Mouse (Mus musculus) neural tube, embryonic 12.5 days (tissue): ENCODE results near the gene Gm49322. TPM values are rescaled to one million over a fixed set of nuclear protein-coding genes. Genes with fewer than 3 reads are reported as not detected.

Experiments
- ATAC-seq: fragments of 200-750 bp; cut with Nextera tagmentation; 2 replicates; pipeline ENCODE4 v1.8.0; 2017; ENCODE audit warnings: low read depth, mild to moderate bottlenecking, moderate TSS enrichment, moderate library complexity; ENCODE audit not compliant: low FRiP score
- H3K27ac ChIP-seq: fragments of 300-500 bp; sonication (generic); 2 replicates; pipeline ENCODE4 v1.5.1; 2016
- H3K27me3 ChIP-seq: fragments of 300-500 bp; sonication (generic); replicated peaks from 2 replicates; pipeline ENCODE4 v1.6.1; 2016; ENCODE audit warnings: mild to moderate bottlenecking
- H3K36me3 ChIP-seq: fragments of 300-500 bp; sonication (generic); 2 replicates; pipeline ENCODE4 v1.6.1; 2016; ENCODE audit warnings: mild to moderate bottlenecking
- H3K4me1 ChIP-seq: fragments of 300-500 bp; sonication (generic); 2 replicates; pipeline ENCODE4 v1.6.1; 2016
- H3K4me2 ChIP-seq: fragments of 300-500 bp; sonication (generic); replicated peaks from 2 replicates; pipeline ENCODE4 v1.6.1; 2016; ENCODE audit warnings: mild to moderate bottlenecking
- H3K4me3 ChIP-seq: fragments of 300-500 bp; sonication (generic); 2 replicates; pipeline ENCODE4 v1.5.1; 2016
- H3K9ac ChIP-seq: fragments of 300-500 bp; sonication (generic); 2 replicates; pipeline ENCODE4 v1.6.1; 2016; ENCODE audit warnings: mild to moderate bottlenecking
- H3K9me3 ChIP-seq: fragments of 300-500 bp; sonication (generic); 2 replicates; pipeline ENCODE4 v1.6.1; 2016; ENCODE audit warnings: mild to moderate bottlenecking
- WGBS: fragments of 180-500 bp; shearing (Covaris S2); methylation state at CpG from one replicate; pipeline ENCODE4 v1.1.7; 2016; 5-methylcytosine and 5-hydroxymethylcytosine counted together
- polyA plus RNA-seq: library from polyadenylated mRNA; unstranded; fragments of >200 nt; fragmentation: Nextera tagmentation; extraction: Ambion mirVana; gene quantifications from 2 replicates; pipeline ENCODE4 v1.2.1, GENCODE M21; 2016

Gene Gm49322
- polyA plus RNA-seq, 1 experiment from 2014 or later = 6.0 TPM

DNA sequence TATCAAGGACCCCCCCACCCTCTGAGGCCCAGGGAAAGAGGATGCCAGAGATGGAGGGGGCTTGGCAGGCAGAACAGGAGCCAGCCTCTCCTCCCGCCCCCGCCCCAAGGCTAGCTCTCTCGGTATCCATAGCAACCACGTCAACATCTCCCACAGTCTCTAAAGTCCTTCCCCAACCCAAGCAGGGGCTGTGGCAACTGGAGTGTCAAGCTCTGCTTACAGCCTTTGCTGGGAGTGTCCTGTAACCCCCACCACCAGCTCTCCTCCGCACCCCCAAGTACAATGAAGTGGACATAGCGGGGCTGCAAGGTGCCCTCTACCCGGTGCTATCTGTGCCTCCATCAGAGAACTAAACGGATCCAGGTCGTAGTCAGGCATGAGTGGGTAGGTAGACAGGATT is 31.9 kb upstream of the Gm49322 start:
- H3K27ac ChIP-seq = no peak overlapping the region
- WGBS = 59% methylated on average over 9 of the region's 9 CpGs
- no peak overlapping the region for H3K4me3 ChIP-seq
- peaks cover 63% of the 10 kb centered on the region for H3K4me1 ChIP-seq
- no peaks in the 10 kb centered on the region for H3K27me3 ChIP-seq
- no peak for ATAC-seq
- H3K4me2 ChIP-seq = 0 out of 2 replicates have a peak overlapping the region, but pooled peaks have one; percentile 10
- peaks cover 1% of the 10 kb centered on the region; the same call in 1 of the 2 replicates for H3K36me3 ChIP-seq
- H3K9me3 ChIP-seq = no peaks in the 10 kb centered on the region
- 0 out of 2 replicates have a peak overlapping the region, but pooled peaks have one; percentile 13 for H3K9ac ChIP-seq

DNA sequence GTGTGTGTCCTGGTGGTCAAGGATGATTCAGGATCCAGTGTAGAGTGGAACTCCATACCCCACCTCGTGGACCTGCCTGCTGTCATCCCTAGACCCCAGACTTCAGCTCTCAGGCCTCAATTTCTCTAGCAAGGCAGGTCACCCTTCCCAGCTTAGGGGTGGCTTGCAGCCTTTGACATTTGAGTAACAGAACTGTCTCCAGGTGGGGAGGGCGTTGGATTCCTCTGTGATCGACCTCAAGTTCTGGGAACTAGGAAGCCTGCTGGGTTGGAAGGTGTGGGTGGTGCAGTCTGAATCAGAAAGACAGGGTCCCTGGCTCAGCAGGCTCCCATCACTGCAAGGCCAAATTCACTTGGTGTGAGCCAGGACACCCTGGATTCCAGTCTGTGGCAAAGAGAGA is 30.9 kb upstream of the Gm49322 start:
- no peak for ATAC-seq
- Histone ChIP-seq H3K4me2 (peak overlapping the region; percentile 97), H3K9ac (no peak overlapping the region), H3K9me3 (no peaks in the 10 kb centered on the region), H3K4me1 (peaks cover 68% of the 10 kb centered on the region), H3K4me3 (no peak overlapping the region), H3K27me3 (no peaks in the 10 kb centered on the region), H3K36me3 (no peaks in the 10 kb centered on the region), H3K27ac (no peak overlapping the region)
- 80% methylated on average over 3 of the region's 3 CpGs for WGBS

DNA sequence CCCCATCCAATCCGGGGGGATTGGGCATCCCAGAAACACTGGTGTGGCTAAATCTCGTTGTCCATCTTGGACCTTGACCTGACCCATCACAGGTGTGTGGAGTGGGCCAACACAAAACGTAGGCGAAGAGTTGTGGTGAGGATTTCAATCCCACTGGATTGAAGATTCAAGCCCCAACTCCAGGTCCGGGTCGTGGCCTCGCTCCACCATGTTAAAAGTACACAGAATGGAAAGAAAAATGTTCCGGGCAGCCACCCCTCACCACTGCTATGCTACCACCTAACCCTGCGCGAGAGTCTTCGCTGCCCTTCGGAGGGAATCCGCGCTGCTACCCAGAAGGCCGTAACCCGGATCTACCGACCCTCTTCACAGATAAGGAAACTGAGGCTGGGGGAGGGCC is 29.9 kb upstream of the Gm49322 start:
- 15% methylated on average over 17 of the region's 17 CpGs for WGBS
- Histone ChIP-seq H3K4me2 (peak overlapping the region; percentile 97), H3K4me1 (peaks cover 65% of the 10 kb centered on the region), H3K27me3 (no peaks in the 10 kb centered on the region), H3K9me3 (no peaks in the 10 kb centered on the region), H3K27ac (no peak overlapping the region), H3K4me3 (peak overlapping the region; percentile 78), H3K36me3 (no peaks in the 10 kb centered on the region), H3K9ac (peak overlapping the region; percentile 85)
- ATAC-seq = no peak

DNA sequence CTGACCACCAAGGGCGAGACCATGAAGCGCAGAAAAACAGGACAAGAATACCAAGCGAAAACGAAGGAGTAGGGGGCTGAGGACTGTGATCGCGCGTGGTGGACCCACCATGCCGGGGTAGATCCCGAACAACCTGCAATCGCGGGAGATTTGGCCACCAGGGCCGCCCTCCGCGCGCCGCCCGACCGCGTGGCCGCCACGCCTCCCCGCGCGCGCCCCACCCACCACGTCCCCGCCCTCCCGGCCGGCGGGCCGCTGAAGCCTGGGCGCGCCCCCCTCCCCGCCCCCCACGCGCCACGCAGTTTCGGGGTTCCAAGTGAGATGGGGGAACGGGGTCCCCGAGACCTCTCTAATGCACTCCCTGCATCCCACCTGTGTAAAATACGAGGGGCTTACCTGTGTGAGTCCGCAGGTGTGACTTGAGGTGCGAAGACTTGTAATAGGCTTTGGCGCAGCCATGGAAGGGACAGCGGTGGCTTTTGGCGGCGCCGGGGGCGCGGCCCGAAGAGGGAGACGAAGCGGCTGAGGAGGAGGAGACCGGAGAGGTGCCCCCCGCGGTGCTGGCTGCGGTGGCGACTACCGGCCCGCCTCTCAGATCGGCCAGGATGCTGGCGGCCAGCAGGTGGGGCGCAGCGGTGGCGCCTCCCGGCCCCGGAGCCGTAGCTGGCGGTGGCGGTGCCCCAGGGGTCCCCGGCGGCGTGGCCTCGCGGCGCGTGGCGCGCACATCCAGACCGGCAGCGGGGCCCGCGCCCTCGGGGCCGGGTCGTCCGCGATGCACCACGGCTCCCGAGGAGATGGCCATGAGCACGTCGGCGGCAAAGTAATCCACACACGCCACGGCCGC is 29.2 kb upstream of the Gm49322 start:
- Histone ChIP-seq H3K4me1 (peaks cover 58% of the 10 kb centered on the region), H3K27me3 (no peaks in the 10 kb centered on the region), H3K36me3 (no peaks in the 10 kb centered on the region), H3K9me3 (no peaks in the 10 kb centered on the region), H3K27ac (peak overlapping the region; percentile 68), H3K4me3 (peak overlapping the region; percentile 78), H3K9ac (peak overlapping the region; percentile 85), H3K4me2 (peak overlapping the region; percentile 97)
- ATAC-seq = peak; percentile 11; the same call in 1 of the 2 replicates
- under 1% methylated on average over 93 of the region's 96 CpGs for WGBS

DNA sequence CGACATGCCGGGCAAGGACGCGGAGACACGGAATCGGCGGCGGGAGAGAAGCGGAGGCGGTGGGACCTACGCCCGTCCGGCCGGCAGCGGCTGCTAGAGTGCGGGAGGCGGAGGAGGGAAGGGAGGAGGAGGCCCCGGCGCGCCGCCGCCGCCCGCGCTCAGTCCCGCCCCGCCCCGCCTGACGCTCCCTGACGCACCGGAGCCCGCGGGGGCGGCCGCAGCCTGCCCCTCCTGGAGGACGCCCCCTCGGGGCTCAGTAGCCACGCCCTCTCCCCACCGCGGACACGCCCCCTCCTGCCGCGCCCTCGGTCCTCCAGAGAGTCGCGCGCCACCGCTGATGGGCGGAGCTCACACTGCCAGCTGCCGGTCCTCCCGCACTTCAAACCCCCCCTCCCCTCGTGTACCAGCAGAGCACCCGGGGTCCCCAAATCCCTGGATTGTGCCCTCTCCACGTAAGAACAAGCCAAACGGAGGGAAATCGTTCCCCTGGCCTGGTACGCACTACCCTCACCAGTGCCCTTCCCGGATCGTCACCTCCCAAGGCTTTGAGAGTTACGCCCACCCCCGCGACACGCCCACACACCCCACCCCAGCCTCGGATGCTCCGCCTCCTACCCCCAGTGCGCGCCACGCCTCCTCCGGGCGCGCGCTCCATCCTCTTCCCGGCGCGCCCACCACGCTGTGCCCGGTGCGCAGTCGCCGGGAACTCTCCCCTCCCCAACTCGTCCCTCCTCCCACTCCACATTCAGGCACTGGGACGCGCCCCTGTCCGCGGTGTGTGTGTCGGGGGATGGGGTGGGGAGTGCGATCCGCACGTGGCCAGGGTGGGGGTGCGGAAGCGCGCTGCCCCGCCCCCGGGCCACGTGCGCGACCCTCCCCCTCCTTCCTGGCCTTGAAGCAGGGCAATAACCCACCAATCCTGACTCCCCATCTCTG is 28.4 kb upstream of the Gm49322 start, which contains the start of gene Klf16:
Klf16 (minus strand) TSS at position 127 of the 936 bp plus-strand sequence.
- Histone ChIP-seq H3K4me3 (peak within 1 kb of the TSS; percentile 78), H3K9ac (peak within 1 kb of the TSS; percentile 85), H3K4me1 (peaks cover 53% of the 10 kb centered on the region), H3K4me2 (peak within 1 kb of the TSS; percentile 97), H3K9me3 (no peaks in the 10 kb centered on the region), H3K27ac (peak within 1 kb of the TSS; percentile 68), H3K36me3 (peaks cover 2% of the 10 kb centered on the region; the same call in 1 of the 2 replicates), H3K27me3 (no peaks in the 10 kb centered on the region)
- WGBS = under 1% methylated on average over 81 of the region's 97 CpGs
- peak; percentile 75 for ATAC-seq

DNA sequence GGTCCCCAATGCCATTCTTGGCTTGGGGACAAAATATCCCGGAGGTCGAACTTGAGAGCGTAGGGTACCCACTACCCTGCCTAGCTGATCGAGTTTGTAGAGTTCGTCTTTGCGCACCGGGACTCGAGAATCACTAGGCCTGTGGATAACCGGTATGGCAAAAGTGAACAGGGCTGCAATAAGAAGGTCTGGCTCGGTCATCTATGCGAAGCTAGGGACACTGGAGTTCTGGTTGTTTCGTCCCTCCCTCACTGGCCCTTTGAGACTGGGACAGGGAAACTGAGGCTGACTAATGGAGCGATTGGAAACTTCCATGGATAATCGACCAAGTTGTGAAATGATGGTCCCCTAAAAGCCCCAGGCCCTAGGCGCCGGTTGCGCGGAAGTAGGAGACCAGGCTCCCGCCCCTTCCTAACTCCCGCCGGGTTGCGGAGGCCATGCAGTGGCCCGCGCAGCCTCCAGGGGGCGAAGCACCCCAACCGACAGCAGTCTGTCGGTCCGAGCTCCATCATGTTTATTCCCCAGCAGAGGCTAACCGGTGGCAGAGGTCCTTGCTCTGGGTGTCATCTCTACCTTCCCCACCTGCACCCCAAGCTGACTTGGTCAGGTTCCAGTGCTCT is 27.6 kb upstream of the Gm49322 start:
- Histone ChIP-seq H3K4me2 (peak overlapping the region; percentile 97), H3K9ac (peak overlapping the region; percentile 85; the same call in 1 of the 2 replicates), H3K4me1 (peaks cover 52% of the 10 kb centered on the region), H3K27ac (peak overlapping the region; percentile 68; the same call in 1 of the 2 replicates), H3K36me3 (peaks cover 6% of the 10 kb centered on the region), H3K9me3 (no peaks in the 10 kb centered on the region), H3K27me3 (no peaks in the 10 kb centered on the region), H3K4me3 (peak overlapping the region; percentile 78)
- ATAC-seq = peak; percentile 49
- WGBS = under 1% methylated on average over 29 of the region's 29 CpGs

DNA sequence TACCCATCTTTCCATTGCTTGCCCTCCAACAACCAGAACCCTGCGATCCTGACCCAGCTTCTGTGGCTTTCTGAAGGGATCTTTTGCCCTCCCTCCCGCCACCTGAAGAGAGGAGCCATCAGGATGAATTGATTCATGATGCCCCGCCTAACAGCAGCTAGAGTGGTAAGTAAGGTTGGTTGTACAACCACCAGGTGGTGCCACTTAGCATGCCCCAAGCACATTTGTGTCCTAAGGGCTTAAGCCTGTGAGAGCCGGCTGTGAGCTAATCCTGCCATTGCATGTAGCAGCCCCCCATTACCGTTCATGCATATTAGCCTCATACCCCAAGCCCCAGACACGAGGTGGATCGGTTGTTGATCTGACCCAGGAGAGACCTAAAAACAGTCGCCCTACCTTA is 26.9 kb upstream of the Gm49322 start:
- Histone ChIP-seq H3K27ac (no peak overlapping the region), H3K4me1 (peaks cover 45% of the 10 kb centered on the region), H3K4me2 (peak overlapping the region; percentile 97), H3K4me3 (no peak overlapping the region), H3K9me3 (no peaks in the 10 kb centered on the region), H3K9ac (no peak overlapping the region), H3K36me3 (peaks cover 13% of the 10 kb centered on the region), H3K27me3 (no peaks in the 10 kb centered on the region)
- 6% methylated on average over 8 of the region's 8 CpGs for WGBS
- no peak for ATAC-seq

DNA sequence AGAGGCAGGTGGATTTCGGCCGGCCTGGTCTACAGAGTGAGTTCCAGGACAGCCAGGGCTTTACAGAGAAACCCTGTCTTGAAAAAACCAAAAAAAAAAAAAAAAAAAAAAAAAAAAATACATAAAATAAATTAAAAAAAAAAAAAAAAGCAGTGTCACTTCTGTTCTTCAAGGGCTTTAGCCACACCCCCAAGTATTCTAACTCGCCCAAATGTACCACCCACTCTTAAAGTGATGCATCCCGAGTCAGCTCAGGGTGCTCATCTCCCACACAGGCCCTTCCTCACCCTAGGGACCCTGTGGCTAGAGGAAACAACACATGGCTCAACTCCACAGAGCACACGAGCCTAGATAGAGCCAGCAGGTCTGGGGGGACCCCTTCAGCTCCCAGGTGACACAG is 22.8 kb upstream of the Gm49322 start:
- no peaks in the 10 kb centered on the region for H3K9me3 ChIP-seq
- no peak for ATAC-seq
- H3K27ac ChIP-seq = no peak overlapping the region
- 87% methylated on average over 5 of the region's 5 CpGs for WGBS
- peaks cover 41% of the 10 kb centered on the region for H3K36me3 ChIP-seq
- H3K9ac ChIP-seq = no peak overlapping the region
- no peaks in the 10 kb centered on the region for H3K27me3 ChIP-seq
- H3K4me2 ChIP-seq = no peak overlapping the region
- H3K4me3 ChIP-seq = no peak overlapping the region
- peaks cover 25% of the 10 kb centered on the region for H3K4me1 ChIP-seq

DNA sequence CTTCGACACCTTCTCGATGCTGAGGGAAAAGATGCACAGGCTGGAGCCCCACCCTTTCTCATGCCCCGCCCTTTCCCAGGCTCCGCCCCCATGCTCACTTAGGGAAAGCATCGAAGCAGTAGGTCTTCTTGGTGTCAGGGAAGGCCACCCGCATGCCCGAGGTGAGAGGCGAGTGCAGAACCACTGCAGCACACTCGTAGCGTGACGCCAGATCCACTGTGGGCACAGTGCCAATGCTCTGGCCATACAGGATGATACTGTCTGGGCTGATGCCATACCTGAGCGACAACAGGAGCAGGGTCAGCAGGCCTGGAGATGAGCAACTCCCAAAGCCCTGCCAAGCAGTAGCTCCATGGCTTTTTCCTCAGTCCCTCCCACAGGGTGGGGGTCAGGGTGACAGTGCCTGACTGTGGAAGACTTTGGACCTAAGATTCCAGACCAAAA is 21.8 kb upstream of the Gm49322 start:
- Histone ChIP-seq H3K4me1 (peaks cover 27% of the 10 kb centered on the region), H3K4me3 (no peak overlapping the region), H3K27me3 (no peaks in the 10 kb centered on the region), H3K9ac (no peak overlapping the region), H3K27ac (no peak overlapping the region), H3K4me2 (no peak overlapping the region), H3K9me3 (no peaks in the 10 kb centered on the region), H3K36me3 (peaks cover 41% of the 10 kb centered on the region)
- WGBS = 75% methylated on average over 12 of the region's 12 CpGs
- ATAC-seq = no peak

DNA sequence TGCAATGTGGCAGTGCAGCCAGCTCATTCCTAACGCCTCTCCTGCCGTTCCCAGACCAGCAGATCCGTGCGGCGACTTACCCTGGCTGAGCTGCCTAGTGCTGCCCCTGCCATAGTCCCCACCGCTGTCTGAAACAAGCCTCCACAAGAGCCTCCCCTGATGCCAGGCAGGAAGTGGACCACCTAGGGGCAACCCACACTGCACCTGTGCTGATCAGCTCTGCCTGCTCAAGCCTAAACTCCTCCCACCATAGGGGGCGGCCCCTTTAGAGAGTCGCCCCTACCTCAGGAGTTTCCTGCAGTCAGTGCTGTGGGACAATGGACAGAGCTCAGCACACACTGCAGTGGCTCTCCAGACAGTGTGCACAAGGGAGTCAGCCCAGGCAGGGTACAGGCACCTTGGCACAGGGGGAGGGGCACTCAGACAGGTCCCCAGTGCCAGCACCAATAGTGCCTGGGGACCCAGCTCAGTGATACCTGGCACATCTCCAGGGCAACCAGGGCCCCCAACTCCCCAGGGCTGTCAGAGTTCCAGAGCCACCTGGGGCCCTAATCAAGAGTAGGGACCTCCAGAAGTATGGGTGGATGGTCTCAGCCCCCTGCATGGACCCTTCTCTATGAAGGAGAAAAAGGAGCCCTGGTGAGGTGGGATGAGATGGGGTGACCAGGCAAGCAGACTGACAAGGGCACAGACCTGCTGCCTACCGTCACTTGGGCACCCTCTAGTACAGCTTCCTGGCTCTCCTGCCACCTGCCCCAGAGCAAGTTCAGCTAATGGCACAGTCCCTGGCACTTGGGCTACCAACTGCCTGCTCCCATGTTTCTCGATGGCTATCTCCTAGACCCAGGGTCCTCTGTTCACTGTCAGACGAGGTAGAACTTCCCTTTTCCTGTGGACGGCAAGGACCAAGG is 20.9 kb upstream of the Gm49322 start:
- WGBS = 80% methylated on average over 12 of the region's 12 CpGs
- ATAC-seq = no peak
- Histone ChIP-seq H3K4me3 (no peak overlapping the region), H3K27ac (no peak overlapping the region), H3K4me1 (peaks cover 30% of the 10 kb centered on the region), H3K36me3 (peaks cover 41% of the 10 kb centered on the region), H3K9me3 (no peaks in the 10 kb centered on the region), H3K9ac (0 out of 2 replicates have a peak overlapping the region, but pooled peaks have one; percentile 17), H3K4me2 (peak overlapping the region; percentile 9; the same call in 1 of the 2 replicates), H3K27me3 (no peaks in the 10 kb centered on the region)

DNA sequence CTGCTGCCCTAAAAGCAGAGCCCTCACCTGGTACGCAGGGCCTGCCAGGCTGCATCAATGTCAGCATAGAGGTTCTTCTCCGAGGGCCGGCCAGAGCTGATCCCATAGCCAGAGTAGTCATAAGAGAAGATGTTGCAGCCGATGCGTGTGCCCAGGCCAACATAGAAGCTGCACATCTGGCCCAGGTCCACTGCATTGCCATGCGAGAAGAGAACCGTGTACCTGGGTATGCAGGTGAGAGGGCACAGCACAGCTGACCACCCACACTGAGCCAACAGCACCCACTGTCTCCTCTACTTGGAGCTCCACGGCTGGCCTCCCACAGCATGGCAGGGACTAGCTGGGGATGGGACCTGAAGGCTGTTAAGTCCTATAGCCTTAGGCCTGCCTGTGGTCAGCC is 20.2 kb upstream of the Gm49322 start:
- no peaks in the 10 kb centered on the region for H3K9me3 ChIP-seq
- H3K4me1 ChIP-seq = peaks cover 30% of the 10 kb centered on the region
- H3K27ac ChIP-seq = no peak overlapping the region
- no peak for ATAC-seq
- WGBS = 97% methylated on average over 8 of the region's 8 CpGs
- peaks cover 41% of the 10 kb centered on the region for H3K36me3 ChIP-seq
- H3K4me2 ChIP-seq = peak overlapping the region; percentile 9; the same call in 1 of the 2 replicates
- H3K9ac ChIP-seq = 0 out of 2 replicates have a peak overlapping the region, but pooled peaks have one; percentile 17
- H3K27me3 ChIP-seq = no peaks in the 10 kb centered on the region
- no peak overlapping the region for H3K4me3 ChIP-seq
